16 mouse cellular contexts compared by ENCODE assay signal in the genomic region with DNA sequence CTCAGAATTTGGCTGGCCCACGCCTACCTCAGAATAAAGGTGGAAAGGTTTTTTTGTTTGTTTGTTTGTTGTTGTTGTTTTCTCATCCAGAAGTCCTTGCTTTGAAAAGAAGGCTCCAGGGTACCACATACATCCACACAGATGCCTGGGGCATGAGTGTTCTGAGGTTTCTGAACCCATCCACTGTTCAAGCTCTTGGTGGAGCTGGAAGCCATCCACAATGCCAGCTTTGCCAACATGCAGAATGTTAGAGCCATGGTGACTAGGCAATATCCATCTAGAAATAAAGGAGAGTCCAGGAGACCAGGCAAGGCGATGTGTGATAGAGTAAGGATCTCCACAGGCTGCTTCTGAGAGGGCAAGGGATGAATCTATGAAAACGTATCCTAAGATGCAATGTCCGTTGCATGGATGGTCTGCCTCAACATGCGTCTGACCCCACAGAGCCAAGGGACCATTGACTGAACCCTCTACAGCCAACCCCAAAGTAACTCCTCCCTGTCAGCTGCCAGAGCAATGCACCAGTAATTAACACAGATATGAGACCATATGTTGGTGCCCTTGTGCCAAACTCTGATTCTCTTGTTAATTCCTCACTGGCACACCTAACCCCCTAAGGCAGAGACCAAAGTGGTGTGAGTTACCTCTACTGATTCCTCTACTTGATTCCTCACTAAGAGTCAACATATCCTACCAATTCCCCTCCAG.
DNase-seq lines count a peak whose midpoint lies in the region; ATAC-seq lines count a peak whose summit lies in the region.
"Had no signal": no experiment of that assay in that cellular context is flagged by ENCODE, and none has a peak within 500 bp of the region (broad histone marks: within the 10 kb centered on the region; RNA-seq: fewer than 3 reads in every experiment).

No protein-coding gene starts in this region.

- no peak overlapping the region for H3K4me2 ChIP-seq in neural tube, embryonic 15.5 days
- H3K4me2 ChIP-seq: embryonic facial prominence, embryonic 13.5 days; forebrain, embryonic 13.5 days; heart, embryonic 12.5 days; hindbrain, embryonic 15.5 days had no signal

- H3K4me1 ChIP-seq in neural tube, embryonic 15.5 days, result 0 out of 2 replicates have a peak, but pooled peaks cover 2% of the 10 kb centered on the region
- H3K4me1 ChIP-seq: forebrain, embryonic 13.5 days; heart, embryonic 12.5 days; hindbrain, embryonic 15.5 days had no signal

- WGBS in neural tube, embryonic 15.5 days, result 94% methylated on average over 5 of the region's 5 CpGs

- no peaks in the 10 kb centered on the region for H3K9me3 ChIP-seq in neural tube, embryonic 15.5 days (replicated peaks)
- H3K9me3 ChIP-seq: embryonic facial prominence, embryonic 13.5 days; forebrain, embryonic 13.5 days; heart, embryonic 12.5 days; hindbrain, embryonic 15.5 days had no signal

- H3K27me3 ChIP-seq in neural tube, embryonic 15.5 days (replicated peaks), result no peaks in the 10 kb centered on the region
- H3K27me3 ChIP-seq: forebrain, embryonic 13.5 days; hindbrain, embryonic 15.5 days had no signal

- no peak overlapping the region for H3K4me3 ChIP-seq in neural tube, embryonic 15.5 days (replicated peaks)
- H3K4me3 ChIP-seq: embryonic facial prominence, embryonic 13.5 days; forebrain, embryonic 13.5 days; heart, adult 2 months; heart, embryonic 12.5 days; hindbrain, embryonic 15.5 days had no signal

- H3K27ac ChIP-seq in neural tube, embryonic 15.5 days (replicated peaks), result no peak overlapping the region
- H3K27ac ChIP-seq: embryonic facial prominence, embryonic 13.5 days; forebrain, embryonic 13.5 days; heart, adult 2 months; hindbrain, embryonic 15.5 days had no signal

- H3K36me3 ChIP-seq in neural tube, embryonic 15.5 days, result no peaks in the 10 kb centered on the region
- H3K36me3 ChIP-seq: embryonic facial prominence, embryonic 13.5 days; heart, embryonic 12.5 days; hindbrain, embryonic 15.5 days had no signal

- peak; percentile 88 for DNase-seq in brain, adult 2 months (ENCODE audit: low read depth, low spot score)
- peak; percentile 35 for DNase-seq in cerebellum, adult 11 months
- DNase-seq in cerebellum, adult 8-10 months, result peak; percentile 41
- peak; percentile 51 for DNase-seq in cerebellum, postnatal 36 days
- DNase-seq in thymus, postnatal 25 days, result no peak
- DNase-seq: adrenal gland, adult 2 months; adrenal gland, postnatal 25 days; heart, adult 2 months; heart, postnatal 36 days; kidney, adult 2 months had no signal

- no peak overlapping the region for H3K9ac ChIP-seq in neural tube, embryonic 15.5 days (replicated peaks)
- H3K9ac ChIP-seq: embryonic facial prominence, embryonic 13.5 days; forebrain, embryonic 13.5 days; heart, embryonic 12.5 days; hindbrain, embryonic 15.5 days had no signal

- ATAC-seq in neural tube, embryonic 15.5 days (ENCODE audit: low FRiP score), result no peak
- ATAC-seq: forebrain, embryonic 13.5 days; intestine, embryonic 16.5 days had no signal
